Mouse (Mus musculus) heart, postnatal 4 days (tissue): ENCODE measurements around the gene Mical2. TPM values are rescaled to one million over a fixed set of nuclear protein-coding genes. Genes with fewer than 3 reads are reported as not detected.

ENCODE experiments used
- DNase-seq: peaks from one replicate; pipeline ENCODE4 v3.0.0; 2021
- total RNA-seq, 2 experiments: library from RNA; stranded (reverse); gene quantifications; 2 replicates each; pipeline ENCODE4 v1.2.3; 2021

The Mical2 gene
- 100 to 1,000 TPM; 281 to 298 TPM for total RNA-seq

GRCm38 (mm10) chr7:112225615-112226262, at the start of gene Mical2:
Gene Mical2, plus strand, starts transcription at chr7:112225856.
- peak; percentile 95 for DNase-seq

GRCm38 (mm10) chr7:112176627-112177026, 49.0 kb upstream of the Mical2 start:
- DNase-seq = no peak

- peak; percentile 91 for DNase-seq
These were observed 45.4 kb upstream of the Mical2 start for GRCm38 (mm10) chr7:112180235-112180705.

GRCm38 (mm10) chr7:112183258-112183841, 42.3 kb upstream of the Mical2 start:
- DNase-seq = peak; percentile 96

GRCm38 (mm10) chr7:112184519-112185225, 41.0 kb upstream of the Mical2 start:
- DNase-seq = no peak

- no peak for DNase-seq
These were observed 40.4 kb upstream of the Mical2 start for GRCm38 (mm10) chr7:112185226-112185745.

GRCm38 (mm10) chr7:112186871-112187270, 38.8 kb upstream of the Mical2 start:
- no peak for DNase-seq

DNA sequence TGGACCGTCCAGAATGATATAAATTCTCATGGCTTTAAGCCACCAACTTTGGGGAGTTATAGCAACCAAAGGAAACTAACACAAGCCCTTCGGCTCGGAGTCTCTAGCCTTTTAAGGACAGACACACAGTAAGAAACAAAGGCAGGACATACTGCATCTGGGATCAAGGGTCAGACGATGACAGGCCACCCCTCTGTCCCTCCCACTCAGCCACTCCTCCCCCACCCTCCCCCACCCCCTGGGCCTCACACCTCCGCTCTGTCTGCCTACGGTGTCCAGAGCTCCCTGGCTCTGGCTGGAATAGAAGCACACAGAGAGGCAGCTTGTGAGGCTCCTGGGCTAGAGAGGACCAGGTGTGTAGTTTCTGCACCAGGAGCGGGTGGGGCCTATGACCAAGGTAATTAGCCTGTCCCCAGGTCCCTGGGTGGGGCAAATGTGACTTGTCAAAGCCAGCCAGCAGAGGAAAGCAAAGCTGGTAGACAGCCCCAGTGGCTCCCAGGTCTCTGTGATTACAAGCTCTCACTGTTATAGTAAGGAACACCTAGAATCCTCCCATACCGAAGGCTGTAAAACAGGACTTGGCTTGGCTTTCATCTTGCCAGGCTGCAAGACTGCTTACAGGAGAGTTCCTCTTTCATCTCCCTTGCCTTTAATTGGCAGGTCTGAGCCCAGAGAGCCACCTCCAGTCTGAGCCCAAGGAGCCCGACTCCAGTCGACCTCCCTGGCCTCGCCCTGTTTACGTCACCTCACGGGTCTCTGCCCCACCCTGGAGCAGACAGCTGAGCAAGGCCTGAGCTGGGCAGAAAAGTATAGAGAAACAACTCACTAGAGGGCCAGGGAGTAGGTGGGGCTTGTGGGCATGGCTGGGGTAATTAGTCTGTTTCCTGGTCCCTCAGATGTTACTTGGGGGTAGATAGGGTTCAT, 37.9 kb upstream of the Mical2 start:
- no peak for DNase-seq

DNA sequence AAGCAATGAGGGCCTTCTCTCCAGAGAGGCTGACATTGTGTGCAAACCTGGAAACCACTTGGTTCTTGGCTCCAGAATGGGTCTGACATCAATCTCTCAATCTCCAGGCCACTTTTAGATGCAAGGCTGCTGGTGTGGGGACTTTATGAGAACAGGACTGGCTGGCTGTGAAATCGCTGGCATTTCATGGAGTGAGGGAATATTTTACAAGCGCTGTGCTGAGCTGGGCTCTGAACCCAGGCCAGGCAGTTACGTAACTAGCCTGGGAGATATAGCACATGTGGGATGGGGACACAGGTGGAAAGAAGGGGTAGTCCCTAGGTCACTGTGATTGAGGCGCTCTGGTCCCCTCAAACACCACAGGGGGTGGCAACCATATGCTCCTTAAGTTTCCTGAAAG, 33.4 kb upstream of the Mical2 start:
- peak; percentile 27 for DNase-seq

DNA sequence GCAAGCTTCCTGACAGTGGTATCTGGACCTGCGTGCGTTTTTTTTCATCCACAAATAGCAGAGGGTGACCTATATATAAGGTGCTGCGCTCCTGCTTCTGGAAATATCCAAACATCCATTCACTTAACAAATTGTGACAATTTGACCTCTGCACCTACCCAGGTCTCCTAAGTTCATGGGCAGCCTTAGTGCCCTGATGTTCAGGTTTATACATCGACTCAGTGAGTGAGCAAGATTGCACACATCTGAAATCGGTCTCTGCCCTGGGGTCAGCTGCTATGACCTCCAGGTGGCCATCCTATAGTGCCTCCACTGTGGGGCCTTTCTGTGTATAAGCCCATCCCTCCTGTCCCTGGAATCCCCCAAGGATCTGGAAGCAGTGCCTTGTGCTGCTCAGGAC, 32.9 kb upstream of the Mical2 start:
- no peak for DNase-seq

GRCm38 (mm10) chr7:112194286-112194685, 31.4 kb upstream of the Mical2 start:
- DNase-seq = no peak

GRCm38 (mm10) chr7:112197461-112197860, 28.2 kb upstream of the Mical2 start:
- no peak for DNase-seq

- DNase-seq = no peak
These were observed 26.3 kb upstream of the Mical2 start for GRCm38 (mm10) chr7:112199343-112199742.

- no peak for DNase-seq
These were observed 24.9 kb upstream of the Mical2 start for GRCm38 (mm10) chr7:112200761-112201160.

GRCm38 (mm10) chr7:112202194-112202593, 23.5 kb upstream of the Mical2 start:
- no peak for DNase-seq

DNA sequence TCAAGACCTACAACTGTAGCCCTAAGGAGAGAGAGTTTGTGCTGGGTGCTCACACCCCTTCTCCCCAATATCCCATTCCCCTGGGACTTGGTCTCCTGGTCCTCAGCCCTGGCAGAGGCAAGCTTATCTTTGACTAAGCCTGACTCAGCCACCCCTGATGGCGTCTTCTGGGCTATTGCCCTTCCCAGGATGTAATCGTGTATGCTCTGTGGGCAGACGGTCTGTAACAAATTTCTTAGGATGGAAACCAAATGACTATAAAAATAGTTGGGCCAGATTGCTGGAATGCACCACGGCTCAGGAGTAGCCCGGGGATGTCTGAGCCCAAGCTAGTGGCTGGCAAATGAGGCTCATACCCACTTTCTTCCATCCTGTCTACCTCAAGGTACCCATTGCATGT, 22.8 kb upstream of the Mical2 start:
- no peak for DNase-seq

GRCm38 (mm10) chr7:112203937-112204336, 21.7 kb upstream of the Mical2 start:
- no peak for DNase-seq

- peak; percentile 47 for DNase-seq
These were observed 21.2 kb upstream of the Mical2 start for GRCm38 (mm10) chr7:112204380-112204963.

GRCm38 (mm10) chr7:112205513-112205912, 20.1 kb upstream of the Mical2 start:
- DNase-seq = no peak

GRCm38 (mm10) chr7:112207717-112208116, 17.9 kb upstream of the Mical2 start:
- DNase-seq = no peak

DNA sequence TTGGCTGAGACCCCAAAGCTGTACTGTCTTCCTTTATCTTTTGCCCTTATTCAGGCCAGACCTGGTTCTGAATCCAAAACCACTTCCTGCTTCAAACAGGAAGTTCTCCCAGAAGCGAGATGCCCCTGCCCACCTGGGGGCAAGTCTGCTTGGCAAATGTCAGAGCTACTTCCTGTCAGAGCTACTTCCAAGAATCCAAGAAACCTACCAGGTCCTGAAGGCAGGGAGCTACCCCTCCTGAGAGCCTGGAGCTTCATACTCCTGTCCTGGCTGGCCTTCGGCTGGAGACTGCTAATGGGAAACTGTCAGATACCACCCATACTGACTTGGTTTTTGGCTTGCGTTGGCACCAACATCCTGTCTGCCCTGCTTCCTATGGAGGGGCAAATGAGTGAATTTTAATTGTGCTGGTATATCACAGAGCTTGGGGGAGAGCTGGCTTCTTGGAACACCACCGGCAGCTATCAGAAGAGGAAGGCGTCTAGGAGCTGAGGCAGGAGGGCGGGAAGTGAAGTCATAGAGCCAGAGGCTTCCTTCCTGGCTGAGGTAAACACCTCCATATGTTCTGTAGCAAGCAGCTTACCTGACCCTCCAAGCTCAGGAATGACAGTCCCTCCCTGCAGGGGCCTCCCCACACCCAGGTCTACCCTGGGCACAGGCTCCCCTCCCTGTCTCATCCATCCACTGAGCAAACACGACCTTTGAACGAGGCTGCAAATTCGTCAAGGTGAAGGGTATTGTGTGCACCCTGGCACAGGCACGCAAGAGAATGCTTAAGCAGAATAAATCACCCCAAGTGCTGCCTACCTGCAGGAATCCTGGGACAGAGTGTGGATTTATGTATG, 17.1 kb upstream of the Mical2 start:
- no peak for DNase-seq
